Mouse (Mus musculus) bone marrow, adult 2 months (tissue): ENCODE measurements around the gene Kras. TPM values are rescaled to one million over a fixed set of nuclear protein-coding genes. Genes with fewer than 3 reads are reported as not detected.

Experiments used
- H3K27ac ChIP-seq: fragments of 200-500 bp; 2 replicates; pipeline ENCODE4 v1.5.1; 2012; ENCODE audit warnings: low read depth, mild to moderate bottlenecking, control low read depth, inconsistent platforms, low read length; ENCODE audit not compliant: control insufficient read depth, poor library complexity, insufficient read depth
- H3K4me1 ChIP-seq: fragments of 200-500 bp; 2 replicates; pipeline ENCODE4 v1.6.1; 2011; ENCODE audit warnings: low read length; ENCODE audit not compliant: control insufficient read depth, insufficient read depth
- H3K4me3 ChIP-seq: fragments of 200-500 bp; replicated peaks from 2 replicates; pipeline ENCODE3; 2011; ENCODE audit warnings: mild to moderate bottlenecking, low read depth, low read length, control low read depth; ENCODE audit not compliant: control insufficient read depth
- CTCF ChIP-seq: fragments of 200-500 bp; IDR thresholded peaks from 2 replicates; pipeline ENCODE4 v1.5.1; 2011; ENCODE audit warnings: low read length, control low read depth; ENCODE audit not compliant: control insufficient read depth, insufficient read depth
- POLR2A ChIP-seq: fragments of 200-500 bp; IDR thresholded peaks from 2 replicates; pipeline ENCODE4 v1.6.1; 2011; ENCODE audit warnings: low read depth, mild to moderate bottlenecking, control low read depth, low read length, borderline replicate concordance; ENCODE audit not compliant: control insufficient read depth
- WGBS: fragments of 180-500 bp; shearing (Covaris S2); methylation state at CpG from one replicate; pipeline ENCODE4 v1.1.7; 2018; 5-methylcytosine and 5-hydroxymethylcytosine counted together
- polyA plus RNA-seq: library from polyadenylated mRNA; stranded (reverse); fragments of >200 nt; gene quantifications from 2 replicates; pipeline ENCODE4 v1.2.4, GENCODE M21; 2011; ENCODE audit warnings: low replicate concordance; ENCODE audit not compliant: missing spikeins, insufficient read depth, insufficient read length

Kras gene
- polyA plus RNA-seq, 1 experiment: 37.4 TPM

GRCm38 (mm10) chr6:145210816-145211338, 39.2 kb downstream of the Kras start, which contains the start of the genes Casc1 and Etfrf1:
Gene Casc1, minus strand, starts transcription at chr6:145211005.
Gene Etfrf1, plus strand, starts transcription at chr6:145211134.
- no peaks in the 10 kb centered on the region; the same call in 1 of the 2 replicates for H3K4me1 ChIP-seq
- WGBS: under 1% methylated on average over 36 of the region's 36 CpGs
- TF ChIP-seq POLR2A (peak; percentile 91), CTCF (peak; percentile 12; the same call in 1 of the 2 replicates)
- H3K27ac ChIP-seq: peak within 1 kb of the TSS; percentile 77
- peak within 1 kb of the TSS; percentile 84 for H3K4me3 ChIP-seq

- no peak overlapping the region for H3K27ac ChIP-seq
- no peak for TF ChIP-seq CTCF
- no peak for TF ChIP-seq POLR2A
- WGBS: 32% methylated on average over 8 of the region's 8 CpGs
- no peaks in the 10 kb centered on the region; the same call in 1 of the 2 replicates for H3K4me1 ChIP-seq
- peak overlapping the region; percentile 75 for H3K4me3 ChIP-seq
Observed at GRCm38 (mm10) chr6:145210056-145210680, 39.9 kb downstream of the Kras start.

GRCm38 (mm10) chr6:145205142-145205541, 44.9 kb downstream of the Kras start:
- H3K27ac ChIP-seq: no peak overlapping the region
- TF ChIP-seq POLR2A (no peak), CTCF (no peak)
- 84% methylated on average over 10 of the region's 10 CpGs for WGBS
- no peaks in the 10 kb centered on the region for H3K4me1 ChIP-seq
- no peak overlapping the region for H3K4me3 ChIP-seq

GRCm38 (mm10) chr6:145204440-145204839, 45.6 kb downstream of the Kras start:
- WGBS: 62% methylated on average over 6 of the region's 6 CpGs
- H3K4me3 ChIP-seq: no peak overlapping the region
- H3K4me1 ChIP-seq: no peaks in the 10 kb centered on the region
- no peak overlapping the region for H3K27ac ChIP-seq
- no peak for TF ChIP-seq POLR2A
- no peak for TF ChIP-seq CTCF

GRCm38 (mm10) chr6:145202432-145203125, 47.5 kb downstream of the Kras start:
- no peak overlapping the region for H3K4me3 ChIP-seq
- H3K27ac ChIP-seq: no peak overlapping the region
- H3K4me1 ChIP-seq: no peaks in the 10 kb centered on the region
- WGBS: 72% methylated on average over 13 of the region's 13 CpGs
- TF ChIP-seq CTCF: no peak
- TF ChIP-seq POLR2A: no peak

GRCm38 (mm10) chr6:145197949-145198686, 51.9 kb downstream of the Kras start:
- Histone ChIP-seq H3K27ac (no peak overlapping the region), H3K4me3 (no peak overlapping the region), H3K4me1 (no peaks in the 10 kb centered on the region; the same call in 1 of the 2 replicates)
- 91% methylated on average over 8 of the region's 8 CpGs for WGBS
- TF ChIP-seq CTCF: no peak
- no peak for TF ChIP-seq POLR2A

- no peak overlapping the region for H3K27ac ChIP-seq
- WGBS: 20% methylated on average over 11 of the region's 11 CpGs
- no peak for TF ChIP-seq POLR2A
Observed at GRCm38 (mm10) chr6:145193446-145193845, 56.6 kb downstream of the Kras start.

GRCm38 (mm10) chr6:145193038-145193437, 57.0 kb downstream of the Kras start:
- Histone ChIP-seq H3K27ac (no peak overlapping the region), H3K4me1 (no peaks in the 10 kb centered on the region; the same call in 1 of the 2 replicates), H3K4me3 (no peak overlapping the region)
- 79% methylated on average over 3 of the region's 3 CpGs for WGBS
- TF ChIP-seq POLR2A (no peak), CTCF (no peak)

More at GRCm38 (mm10) chr6:145193446-145193845, 56.6 kb downstream of the Kras start:
- no peak overlapping the region for H3K4me3 ChIP-seq
- no peaks in the 10 kb centered on the region; the same call in 1 of the 2 replicates for H3K4me1 ChIP-seq
